Mouse (Mus musculus) neutrophil, adult 5-6 weeks (primary cell): ENCODE data around the gene Gm20604. TPM values are rescaled to one million over a fixed set of nuclear protein-coding genes. Genes with fewer than 3 reads are reported as not detected.

Experiments used
- ATAC-seq: fragments of 151-379, 151-347 bp; 2 replicates; pipeline ENCODE4 v1.8.0; 2017; ENCODE audit warnings: mild to moderate bottlenecking, moderate TSS enrichment; ENCODE audit not compliant: insufficient number of reproducible peaks, poor library complexity, low FRiP score, severe bottlenecking; ENCODE audit errors: extremely low read depth
- total RNA-seq: library from RNA; stranded (forward); fragments of 200-1000 nt; gene quantifications from 2 replicates; pipeline ENCODE4 v1.2.3, GENCODE M21; 2017

The Gm20604 gene
- total RNA-seq, 1 experiment from 2014 or later, result 4.9 TPM

DNA sequence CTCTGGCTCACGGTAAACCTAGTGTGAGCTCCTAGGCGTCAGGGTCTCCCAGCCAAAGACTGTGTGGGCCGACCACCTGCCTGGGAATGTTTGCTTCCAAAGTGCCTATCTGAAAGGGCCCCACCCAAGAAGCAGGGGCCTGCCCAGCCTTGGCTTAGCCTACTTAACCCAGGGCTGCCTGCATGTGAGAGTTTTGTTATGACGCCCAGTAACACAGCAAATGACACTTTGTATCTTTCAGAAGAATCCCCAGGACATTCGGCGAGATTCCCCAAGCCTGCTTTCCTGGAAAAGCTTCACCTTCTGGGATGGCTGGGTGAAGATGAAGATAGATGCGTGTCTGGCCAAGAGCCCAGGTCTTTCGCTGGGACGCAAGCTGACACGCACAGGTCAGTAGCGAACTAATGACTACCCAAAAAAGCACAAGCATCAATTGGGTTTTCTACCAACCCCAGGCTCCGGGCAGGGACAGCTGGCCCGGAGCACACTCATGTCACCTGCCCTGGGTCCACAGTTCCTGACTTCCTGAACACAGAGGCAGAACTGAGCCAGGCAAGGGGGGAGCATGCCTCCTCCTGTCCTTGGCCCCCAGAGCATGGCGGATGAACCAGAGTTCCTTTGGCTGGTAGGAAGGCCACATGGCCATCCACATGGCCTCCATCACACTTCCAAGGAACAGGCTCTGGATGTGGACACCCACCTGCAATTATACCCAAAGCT, 61.7 kb downstream of the Gm20604 start:
- no peak for ATAC-seq

DNA sequence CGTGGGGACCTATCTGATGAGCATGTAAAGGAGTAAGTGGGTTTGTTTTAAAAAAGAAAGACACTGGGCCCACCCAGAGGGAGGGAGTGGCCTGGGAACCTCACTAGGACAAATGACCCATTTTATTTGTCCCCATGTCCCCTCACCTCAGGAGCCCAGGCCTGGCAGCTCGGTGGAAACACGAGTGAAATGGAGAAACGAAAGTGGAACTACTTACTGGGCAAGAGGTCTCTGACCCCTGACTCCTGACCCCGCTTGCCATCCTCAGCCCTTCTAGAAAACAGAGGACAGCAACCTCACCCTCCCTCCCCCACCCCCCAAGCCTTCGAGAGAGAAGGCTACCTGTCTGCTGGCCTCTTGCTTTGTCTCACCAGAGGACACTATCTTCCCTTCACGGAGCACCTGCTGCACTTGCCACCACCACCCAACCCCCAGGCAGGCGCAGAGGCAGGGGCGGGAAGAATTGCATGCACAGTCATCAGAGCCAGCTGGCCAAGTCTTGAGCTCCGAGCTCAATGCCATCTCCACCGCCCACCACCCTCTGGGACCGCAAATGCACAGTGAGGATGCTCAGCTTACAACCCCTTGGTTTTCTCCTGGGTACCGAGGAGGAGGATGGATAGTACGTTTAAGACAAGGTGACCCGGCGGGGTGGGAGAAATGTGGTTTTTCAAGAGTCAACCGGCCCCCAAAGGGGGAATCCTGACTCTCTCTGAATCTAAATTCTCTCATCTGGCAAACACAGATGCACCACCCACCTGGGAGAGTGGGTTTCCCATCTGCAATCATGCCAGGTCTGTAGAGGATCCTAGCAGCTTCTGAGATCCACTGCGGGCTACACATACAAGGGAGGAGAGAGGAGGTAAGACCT, 62.9 kb downstream of the Gm20604 start:
- no peak for ATAC-seq

DNA sequence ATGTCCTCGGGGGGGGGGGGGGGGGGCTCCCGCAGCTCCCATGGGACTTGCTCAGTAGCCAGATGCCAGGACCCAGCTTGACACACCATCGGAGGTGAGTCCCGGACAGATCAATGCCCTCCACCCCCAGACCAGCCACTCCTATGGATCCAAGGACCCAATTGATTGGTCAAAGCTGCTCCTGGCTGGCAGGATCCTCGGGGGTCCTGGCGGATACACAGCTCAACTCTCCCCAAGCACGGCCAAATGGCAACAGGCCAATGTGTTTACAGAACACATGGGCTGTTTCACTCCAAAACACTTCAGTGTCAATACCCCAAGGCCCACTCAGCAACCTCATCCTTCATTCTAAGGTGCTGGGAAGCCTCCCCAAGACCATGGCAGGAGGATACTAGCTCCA, 66.7 kb downstream of the Gm20604 start:
- no peak for ATAC-seq

Other genes starting within 250 kb of the Gm20604 start
- not detected in 2 replicates for gene Chga, start 203.7 kb downstream of the Gm20604 start, total RNA-seq
- gene Itpk1, start 53.7 kb downstream of the Gm20604 start, total RNA-seq, result 14.0 and 18.7 TPM in 2 replicates
- gene Moap1, start 15.0 kb downstream of the Gm20604 start, total RNA-seq, result 6.1 and 8.3 TPM in 2 replicates
- 11.2 and 13.4 TPM in 2 replicates for gene Tmem251, start 14.9 kb downstream of the Gm20604 start, total RNA-seq
- not detected in 2 replicates for gene Gm28051, start 907 bp downstream of the Gm20604 start, total RNA-seq
- 21.5 and 23.5 TPM in 2 replicates for gene Gon7, start 869 bp downstream of the Gm20604 start, total RNA-seq
- 21.4 and 28.6 TPM in 2 replicates for gene Ubr7, start 705 bp downstream of the Gm20604 start, total RNA-seq
- 48.3 and 49.0 TPM in 2 replicates for gene Btbd7, start 119.8 kb upstream of the Gm20604 start, total RNA-seq
- not detected in 2 replicates for gene Cox8c, start 140.6 kb upstream of the Gm20604 start, total RNA-seq
- gene Unc79, start 190.2 kb upstream of the Gm20604 start, total RNA-seq, result 0.12 and 0.25 TPM in 2 replicates